27 mouse cellular contexts compared by ENCODE assay signal in genomic region chr5:98212501-98212900, GRCm38 (mm10). TPM values are rescaled to one million over a fixed set of nuclear protein-coding genes. Genes with fewer than 3 reads are reported as not detected.
"Had no signal": no experiment of that assay in that cellular context is flagged by ENCODE, and none has a peak within 500 bp of the region (broad histone marks: within the 10 kb centered on the region; RNA-seq: fewer than 3 reads in every experiment).

No protein-coding gene starts in this region.

- DNase-seq: kidney, adult 2 months; kidney, postnatal 10 days; kidney, postnatal 36 days; layer of hippocampus, postnatal 36 days; liver; lung, adult 18-20 months; lung, postnatal 14 days; right cerebral cortex, adult 18-20 months; right cerebral cortex, postnatal 14 days; right cerebral cortex, postnatal 4 days; thymus, adult 2 months; thymus, postnatal 14 days; thymus, postnatal 4 days had no signal

- H3K4me1 ChIP-seq: limb, embryonic 13.5 days; liver, embryonic 12.5 days; liver, embryonic 15.5 days; midbrain, embryonic 13.5 days; neural tube, embryonic 13.5 days had no signal

- H3K4me3 ChIP-seq: limb, embryonic 10.5 days; limb, embryonic 13.5 days; liver, embryonic 12.5 days; liver, embryonic 15.5 days; midbrain, embryonic 13.5 days; myocyte; neural tube, embryonic 13.5 days had no signal

- H3K9me3 ChIP-seq: limb, embryonic 13.5 days; liver, embryonic 15.5 days; midbrain, embryonic 13.5 days; neural tube, embryonic 13.5 days had no signal

- H3K9ac ChIP-seq: limb, embryonic 13.5 days; liver, embryonic 12.5 days; liver, embryonic 15.5 days; midbrain, embryonic 13.5 days; neural tube, embryonic 13.5 days had no signal

- H3K36me3 ChIP-seq: limb, embryonic 10.5 days; limb, embryonic 13.5 days; liver, embryonic 12.5 days; liver, embryonic 15.5 days; midbrain, embryonic 13.5 days; neural tube, embryonic 13.5 days had no signal

- H3K27ac ChIP-seq: limb, embryonic 10.5 days; limb, embryonic 13.5 days; liver, embryonic 12.5 days; liver, embryonic 15.5 days; macrophage; midbrain, embryonic 13.5 days; neural tube, embryonic 13.5 days; stomach, postnatal 0 days had no signal

- ATAC-seq: intestine, postnatal 0 days; liver, embryonic 12.5 days; midbrain, embryonic 13.5 days had no signal

- H3K27me3 ChIP-seq: limb, embryonic 13.5 days; liver, embryonic 12.5 days; liver, embryonic 15.5 days; midbrain, embryonic 13.5 days; neural tube, embryonic 13.5 days had no signal

- H3K4me2 ChIP-seq: limb, embryonic 13.5 days; liver, embryonic 12.5 days; liver, embryonic 15.5 days; midbrain, embryonic 13.5 days; neural tube, embryonic 13.5 days had no signal

RNA-seq across cellular contexts. Expression of gene Fgf5, which starts 41.5 kb away (rescaled TPM):
- total RNA-seq: megakaryocyte, adult 5-6 weeks; monocyte, adult 5-6 weeks; neutrophil, adult 5-6 weeks had no signal
- polyA plus RNA-seq: kidney, adult 2 months; macrophage; thymus, adult 2 months had no signal

RNA-seq across cellular contexts. Expression of gene Prdm8, which starts 45.5 kb away (rescaled TPM):
- total RNA-seq: megakaryocyte, adult 5-6 weeks; monocyte, adult 5-6 weeks; neutrophil, adult 5-6 weeks had no signal
- polyA plus RNA-seq: kidney, embryonic 14.5 days; liver, embryonic 12.5 days; liver, embryonic 15.5 days; macrophage had no signal
